Comparison of ENCODE assay signal across 12 mouse cellular contexts in genomic region chr5:131250701-131251636, GRCm38 (mm10). TPM values are rescaled to one million over a fixed set of nuclear protein-coding genes. Genes with fewer than 3 reads are reported as not detected.
DNase-seq lines count a peak whose midpoint lies in the region; ATAC-seq and TF ChIP-seq lines count a peak whose summit lies in the region.
"Had no signal": no experiment of that assay in that cellular context is flagged by ENCODE, and none has a peak within 500 bp of the region (broad histone marks: within the 10 kb centered on the region; RNA-seq: fewer than 3 reads in every experiment).

No protein-coding gene starts in this region.

- H3K9ac ChIP-seq in intestine, embryonic 14.5 days (ENCODE audit: low read length), result no peak overlapping the region
- H3K9ac ChIP-seq in intestine, postnatal 0 days (ENCODE audit: low read depth, low read length), result no peak overlapping the region
- H3K9ac ChIP-seq in kidney, embryonic 16.5 days (replicated peaks; ENCODE audit: low read length), result no peak overlapping the region
- H3K9ac ChIP-seq: hindbrain, embryonic 13.5 days had no signal

- peaks cover 10% of the 10 kb centered on the region for H3K4me1 ChIP-seq in intestine, embryonic 14.5 days (replicated peaks; ENCODE audit: control insufficient read depth, insufficient read depth, low read length)
- no peaks in the 10 kb centered on the region for H3K4me1 ChIP-seq in intestine, postnatal 0 days (replicated peaks; ENCODE audit: control insufficient read depth, insufficient read depth, low read length)
- no peaks in the 10 kb centered on the region; the same call in none of the 2 replicates for H3K4me1 ChIP-seq in kidney, embryonic 16.5 days (ENCODE audit: insufficient read depth, low read length)
- H3K4me1 ChIP-seq: hindbrain, embryonic 13.5 days had no signal

- no peak overlapping the region for H3K4me2 ChIP-seq in intestine, embryonic 14.5 days (ENCODE audit: low read length)
- no peak overlapping the region for H3K4me2 ChIP-seq in intestine, postnatal 0 days (replicated peaks; ENCODE audit: low read depth)
- H3K4me2 ChIP-seq in kidney, embryonic 16.5 days (replicated peaks; ENCODE audit: low read depth, low read length), result no peak overlapping the region
- H3K4me2 ChIP-seq: hindbrain, embryonic 13.5 days had no signal

- no peak for TF ChIP-seq CTCF in intestine, postnatal 0 days (IDR thresholded peaks at IDR 0.05; ENCODE audit: low read depth)

- intact Hi-C loops in left cerebral cortex, postnatal 25 days (cut with DNase I), result no loop called here

- no peaks in the 10 kb centered on the region for H3K27me3 ChIP-seq in intestine, embryonic 14.5 days (replicated peaks; ENCODE audit: control insufficient read depth, insufficient read depth, low read length)
- H3K27me3 ChIP-seq in intestine, postnatal 0 days (replicated peaks; ENCODE audit: control insufficient read depth, insufficient read depth, low read length), result no peaks in the 10 kb centered on the region
- H3K27me3 ChIP-seq in kidney, embryonic 16.5 days (ENCODE audit: insufficient read depth, low read length), result no peaks in the 10 kb centered on the region
- H3K27me3 ChIP-seq: hindbrain, embryonic 13.5 days had no signal

- 46% methylated on average over 8 of the region's 8 CpGs for WGBS in intestine, embryonic 14.5 days
- 65% methylated on average over 8 of the region's 8 CpGs for WGBS in intestine, postnatal 0 days
- 66% methylated on average over 8 of the region's 8 CpGs for WGBS in kidney, embryonic 16.5 days

- no peaks in the 10 kb centered on the region for H3K36me3 ChIP-seq in intestine, embryonic 14.5 days (ENCODE audit: control insufficient read depth, insufficient read depth, low read length)
- H3K36me3 ChIP-seq in intestine, postnatal 0 days (ENCODE audit: control insufficient read depth, insufficient read depth), result no peaks in the 10 kb centered on the region
- H3K36me3 ChIP-seq in kidney, embryonic 16.5 days (ENCODE audit: insufficient read depth, low read length), result no peaks in the 10 kb centered on the region
- H3K36me3 ChIP-seq: hindbrain, embryonic 13.5 days had no signal

- no peak overlapping the region for H3K4me3 ChIP-seq in intestine, embryonic 14.5 days (ENCODE audit: low read depth, low read length)
- no peak overlapping the region for H3K4me3 ChIP-seq in intestine, postnatal 0 days (ENCODE audit: low read depth, low read length)
- no peak overlapping the region for H3K4me3 ChIP-seq in kidney, embryonic 16.5 days (ENCODE audit: low read length)
- H3K4me3 ChIP-seq: hindbrain, embryonic 13.5 days had no signal

- H3K27ac ChIP-seq in intestine, embryonic 14.5 days (ENCODE audit: low read depth), result peak overlapping the region; percentile 57; the same call in 1 of the 2 replicates
- no peak overlapping the region for H3K27ac ChIP-seq in intestine, postnatal 0 days (ENCODE audit: low read depth, low read length)
- H3K27ac ChIP-seq in kidney, embryonic 16.5 days (ENCODE audit: low read length), result 0 out of 2 replicates have a peak overlapping the region, but pooled peaks have one; percentile 1
- H3K27ac ChIP-seq: hindbrain, embryonic 13.5 days had no signal

- H3K9me3 ChIP-seq in intestine, embryonic 14.5 days (ENCODE audit: control insufficient read depth, low read length), result no peaks in the 10 kb centered on the region
- H3K9me3 ChIP-seq in intestine, postnatal 0 days (ENCODE audit: control insufficient read depth), result no peaks in the 10 kb centered on the region
- H3K9me3 ChIP-seq in kidney, embryonic 16.5 days (ENCODE audit: low read length), result no peaks in the 10 kb centered on the region
- H3K9me3 ChIP-seq: hindbrain, embryonic 13.5 days had no signal

- DNase-seq in intestine, embryonic 14.5 days (ENCODE audit: low spot score), result peak; percentile 60
- DNase-seq in heart, adult 9 months (ENCODE audit: low spot score in 2 of 2), result peak; percentile 51 to 75
- DNase-seq in retina, postnatal 1 day, result peak; percentile 24
- no peak for DNase-seq in left cerebral cortex, postnatal 25 days (ENCODE audit: low spot score in 2 of 2)
- no peak for DNase-seq in gastrocnemius, adult 18-20 months (ENCODE audit: low spot score)
- no peak for DNase-seq in urinary bladder, postnatal 25 days (ENCODE audit: low spot score)
- DNase-seq: layer of hippocampus, postnatal 36 days; right cerebral cortex, postnatal 14 days had no signal

- ATAC-seq in intestine, embryonic 14.5 days (replicated peaks; ENCODE audit: low FRiP score, low TSS enrichment, low read depth), result peak; percentile 79; the same call in 1 of the 2 replicates
- ATAC-seq in intestine, postnatal 0 days, result no peak
- ATAC-seq in kidney, embryonic 16.5 days (ENCODE audit: low FRiP score, low TSS enrichment), result peak; percentile 67; the same call in 1 of the 2 replicates
- ATAC-seq: forebrain, embryonic 14.5 days had no signal

RNA-seq across cellular contexts. Expression of gene Galnt17, which starts 57.3 kb away (rescaled TPM):
- polyA plus RNA-seq in intestine, embryonic 14.5 days (2014; fragmentation: Nextera tagmentation; extraction: Ambion mirVana), result 0.69 and 1.0 TPM in 2 replicates
- polyA plus RNA-seq in intestine, postnatal 0 days (2015; fragmentation: Nextera tagmentation; extraction: Ambion mirVana), result 0.21 and 0.29 TPM in 2 replicates
- 2.1 and 2.4 TPM in 2 replicates for polyA plus RNA-seq in kidney, embryonic 16.5 days (2015; fragmentation: Nextera tagmentation; extraction: Ambion mirVana)
- total RNA-seq in left cerebral cortex, postnatal 25 days (2021), result 10 to 100 TPM; 36.0 to 36.2 TPM
- 1 to 10 TPM; 3.3 to 9.2 TPM for total RNA-seq in gastrocnemius, adult 18-20 months (2021)

Comparison
In these comparisons a context has a peak if more than half of its experiments do, and no peak if none do; other contexts are left out.
1. DNase-seq: peak in intestine, embryonic 14.5 days (single experiment), heart, adult 9 months (2 of 2) and retina, postnatal 1 day (single experiment); none in left cerebral cortex, postnatal 25 days (0 of 2), gastrocnemius, adult 18-20 months (single experiment) and urinary bladder, postnatal 25 days (single experiment).